Mouse (Mus musculus) CH12F3 (cell line): ENCODE data around the gene Tmsb10.

Experiments
- in situ Hi-C: fragments of 300-500 bp; cut with MboI; formaldehyde crosslinking; loops from 2 replicates; pipeline ENCODE4 v1.14.3; 2020; ENCODE audit warnings: low sequenced_read_pairs

The Tmsb10 gene

DNA sequence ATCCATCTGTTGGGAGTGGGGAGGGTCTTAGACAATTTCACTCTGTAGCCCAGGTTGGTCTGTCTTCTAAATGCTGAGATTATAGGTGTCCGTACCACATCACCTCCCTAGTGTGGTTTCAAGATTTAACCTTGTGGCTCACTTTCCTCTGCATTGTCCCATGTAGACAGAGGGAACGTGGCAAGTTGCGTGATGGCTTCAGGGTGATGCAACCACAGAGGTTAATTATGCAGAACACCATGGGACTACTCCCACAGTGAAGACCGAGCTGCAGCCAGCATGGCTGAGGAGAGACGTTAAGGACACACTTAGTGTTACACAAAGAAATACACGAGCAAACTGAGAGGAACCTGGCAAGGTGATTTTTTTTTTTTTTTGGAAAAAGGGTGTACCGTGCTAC, 42.2 kb downstream of the Tmsb10 start:
- in situ Hi-C loops = no loop called here

DNA sequence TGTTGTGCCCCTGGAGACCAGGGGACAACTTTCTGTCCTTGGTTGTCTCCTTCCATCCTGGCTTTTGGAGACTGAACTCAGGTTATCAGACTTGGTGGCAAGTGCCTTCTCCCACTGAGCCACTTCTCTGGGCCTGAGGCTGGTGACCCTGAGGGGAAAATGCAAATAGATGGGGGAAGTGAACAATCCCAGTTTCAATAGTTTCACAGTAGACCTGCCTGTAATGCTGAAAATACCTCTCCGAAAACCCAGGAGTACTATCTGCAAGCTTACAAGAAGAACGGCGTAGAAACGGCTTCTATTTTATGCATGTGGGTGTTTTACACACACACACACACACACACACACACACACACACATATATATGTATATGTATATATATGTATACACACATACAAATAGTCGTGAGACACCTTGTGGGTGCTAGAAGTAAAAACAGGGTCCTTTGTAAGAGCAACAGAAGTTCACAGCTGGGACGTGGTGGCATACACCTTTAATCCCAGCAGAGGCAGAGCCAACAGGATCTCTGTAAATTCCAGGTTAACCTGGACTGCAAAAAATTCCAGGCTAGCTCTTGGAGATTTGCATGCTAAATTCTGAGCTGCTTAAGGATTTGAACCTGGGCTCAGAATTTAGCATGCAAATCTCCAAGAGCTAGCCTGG, 44.3 kb downstream of the Tmsb10 start:
- in situ Hi-C loops = no loop called here

DNA sequence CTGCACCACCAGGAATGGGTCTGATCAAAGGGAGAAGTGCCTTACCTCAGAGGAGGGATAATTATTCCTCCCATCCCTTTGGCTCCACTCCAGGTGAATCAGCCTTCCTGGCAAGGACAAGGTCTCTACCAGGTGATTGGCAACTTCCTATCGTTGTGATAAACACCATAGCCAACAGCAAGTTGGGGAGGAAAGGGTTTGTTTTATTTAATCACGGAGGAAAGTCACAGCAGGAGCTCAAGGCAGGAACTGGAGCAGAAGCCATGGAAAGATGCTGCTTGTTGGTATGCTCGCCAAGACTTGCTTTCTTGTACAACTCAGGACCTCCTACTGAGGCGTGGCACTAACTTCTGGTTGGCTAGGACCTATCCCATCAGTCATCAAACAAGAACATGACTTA, 47.3 kb downstream of the Tmsb10 start:
- in situ Hi-C loops = no loop called here
